Mouse (Mus musculus) mature B cell (primary cell): Measurements from ENCODE around the gene Atp7b.

ENCODE experiments used
- in situ Hi-C: fragments of 300-500 bp; cut with MboI; formaldehyde crosslinking; loops from 2 replicates; pipeline ENCODE4 v1.14.3; 2019

Atp7b gene

GRCm38 (mm10) chr8:22059821-22060445 lies at the start of gene Atp7b:
Gene Atp7b (minus strand): TSS chr8:22060305.
- in situ Hi-C loops = no loop called here

- in situ Hi-C loops = no loop called here
These were observed 46.9 kb upstream of the Atp7b start for GRCm38 (mm10) chr8:22107020-22107419.

GRCm38 (mm10) chr8:22091568-22091967 lies 31.5 kb upstream of the Atp7b start:
- in situ Hi-C loops = no loop called here

- in situ Hi-C loops = no loop called here
These were observed 29.1 kb upstream of the Atp7b start for GRCm38 (mm10) chr8:22089226-22089625.

GRCm38 (mm10) chr8:22079313-22080007 lies 19.4 kb upstream of the Atp7b start:
- in situ Hi-C loops = no loop called here

GRCm38 (mm10) chr8:22061126-22061525 lies 1.0 kb upstream of the Atp7b start:
- in situ Hi-C loops = no loop called here

GRCm38 (mm10) chr8:22060446-22060889 lies 363 bp upstream of the Atp7b start, which contains the start of gene Alg11:
Gene Alg11 (plus strand): TSS chr8:22060721.
- in situ Hi-C loops = no loop called here

GRCm38 (mm10) chr8:22059153-22059738 lies 859 bp downstream of the Atp7b start:
- in situ Hi-C loops = no loop called here

GRCm38 (mm10) chr8:22058368-22058767 lies 1.7 kb downstream of the Atp7b start:
- in situ Hi-C loops = no loop called here

GRCm38 (mm10) chr8:22056850-22057249 lies 3.3 kb downstream of the Atp7b start:
- in situ Hi-C loops = no loop called here

GRCm38 (mm10) chr8:22055492-22055877 lies 4.6 kb downstream of the Atp7b start:
- in situ Hi-C loops = no loop called here

- in situ Hi-C loops = no loop called here
These were observed 5.2 kb downstream of the Atp7b start for GRCm38 (mm10) chr8:22054674-22055491.

- in situ Hi-C loops = no loop called here
These were observed 12.2 kb downstream of the Atp7b start for GRCm38 (mm10) chr8:22047699-22048464.

- in situ Hi-C loops = no loop called here
These were observed 16.4 kb downstream of the Atp7b start for GRCm38 (mm10) chr8:22043706-22044105.

GRCm38 (mm10) chr8:22042515-22042914 lies 17.6 kb downstream of the Atp7b start:
- in situ Hi-C loops = no loop called here

GRCm38 (mm10) chr8:22040153-22040509 lies 20.0 kb downstream of the Atp7b start:
- in situ Hi-C loops = no loop called here

GRCm38 (mm10) chr8:22039468-22040152 lies 20.5 kb downstream of the Atp7b start:
- in situ Hi-C loops = no loop called here

- in situ Hi-C loops = no loop called here
These were observed 23.1 kb downstream of the Atp7b start for GRCm38 (mm10) chr8:22037022-22037421.

- in situ Hi-C loops = no loop called here
These were observed 24.0 kb downstream of the Atp7b start for GRCm38 (mm10) chr8:22036137-22036536.

- in situ Hi-C loops = no loop called here
These were observed 29.1 kb downstream of the Atp7b start for GRCm38 (mm10) chr8:22030990-22031389.

- in situ Hi-C loops = no loop called here
These were observed 31.1 kb downstream of the Atp7b start for GRCm38 (mm10) chr8:22028973-22029372.
